Mouse (Mus musculus): ENCODE data around the gene Mroh3.

The Mroh3 gene

DNA sequence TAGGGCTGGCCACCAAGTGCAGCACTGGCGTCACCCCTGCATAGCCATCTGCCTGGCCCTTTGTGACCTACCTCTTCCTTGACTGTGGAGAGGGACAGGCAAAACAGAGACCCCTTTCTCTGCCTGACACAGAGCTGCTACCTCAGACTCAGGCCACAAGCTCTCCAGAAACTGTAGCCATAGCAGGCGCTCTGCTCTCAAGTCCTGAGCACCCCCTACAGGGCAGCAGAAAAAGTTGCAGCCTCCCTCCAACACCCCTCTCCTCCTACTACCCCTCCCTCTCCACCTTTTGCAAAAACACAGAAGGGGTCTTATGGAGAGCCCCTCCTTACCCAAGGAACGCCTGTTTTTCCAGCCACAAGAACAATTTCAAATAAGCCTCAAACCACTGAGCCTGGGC, at the start of gene Mroh3:
Mroh3 (minus strand) TSS at position 26 of the 400 bp plus-strand sequence.
- DNase-seq (ENCODE audit: low spot score), result peak; percentile 22

DNA sequence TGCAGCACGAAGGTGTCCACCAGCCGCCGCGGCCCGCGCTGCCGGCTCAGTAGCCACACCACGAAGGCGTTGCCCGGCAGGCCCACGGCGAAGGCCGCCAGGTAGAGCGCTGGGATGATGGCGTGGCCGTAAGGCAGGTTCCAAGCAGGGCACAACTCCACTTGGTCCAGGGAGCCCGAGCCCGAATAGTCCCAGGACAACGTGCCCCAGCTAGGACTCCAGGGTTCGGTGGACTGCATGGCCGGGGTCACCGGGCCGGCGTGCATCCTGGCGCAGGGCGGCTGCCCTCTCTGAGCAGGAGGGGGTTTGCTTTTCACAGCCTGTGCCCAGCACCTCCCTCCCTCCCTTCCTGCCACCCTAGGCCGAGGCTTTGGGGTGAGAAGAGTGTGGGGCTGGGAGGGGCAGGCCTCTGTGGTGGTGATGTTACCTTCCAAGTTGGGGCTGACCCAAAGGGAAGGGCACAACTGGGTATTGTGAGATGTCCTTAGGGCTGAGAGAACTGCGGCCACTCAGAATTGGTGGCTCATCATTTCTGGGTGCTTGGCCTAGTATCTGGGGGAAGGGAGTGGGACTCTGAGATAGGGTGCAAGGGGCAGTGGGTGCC, 48.1 kb upstream of the Mroh3 start, which contains the start of gene Gpr25:
Gpr25 (minus strand) TSS at position 239 of the 604 bp plus-strand sequence.
- no peak for DNase-seq (ENCODE audit: low spot score)

DNA sequence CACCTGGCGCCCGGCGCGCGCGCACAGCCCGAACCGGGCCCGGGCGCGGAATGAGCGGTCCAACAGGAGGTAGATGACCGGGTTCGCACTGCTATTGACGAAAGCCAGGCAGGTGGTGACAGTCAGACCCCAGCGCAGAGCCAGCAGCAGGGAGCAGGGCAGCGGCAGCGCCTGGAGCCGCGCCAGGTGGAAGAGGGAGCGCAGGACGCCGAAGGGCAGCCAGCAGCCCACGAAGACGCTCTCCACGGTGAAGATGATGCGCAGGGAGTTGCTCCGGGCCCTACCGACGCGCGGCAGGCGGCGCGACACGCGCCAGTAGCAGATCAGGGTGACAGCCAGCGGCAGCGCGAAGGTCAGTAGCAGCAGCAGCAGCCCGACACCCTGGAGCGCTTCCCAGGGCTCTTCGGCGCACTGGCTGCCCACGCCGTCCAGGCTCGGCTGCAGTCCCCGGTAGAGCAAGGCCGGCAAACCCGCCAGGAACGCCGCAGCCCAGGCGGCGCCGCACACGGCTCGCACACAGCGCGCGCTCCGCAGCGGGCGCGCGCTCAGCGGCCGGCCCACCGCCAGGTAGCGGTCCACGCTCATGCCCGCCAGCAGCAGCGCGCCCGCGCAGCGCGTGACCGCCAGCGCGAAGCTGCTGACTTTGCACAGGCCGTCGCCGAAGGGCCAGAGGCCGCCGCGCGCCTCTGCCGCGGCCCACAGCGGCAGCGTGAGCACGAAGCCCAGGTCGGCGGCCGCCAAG, 47.4 kb upstream of the Mroh3 start:
- DNase-seq (ENCODE audit: low spot score), result no peak

DNA sequence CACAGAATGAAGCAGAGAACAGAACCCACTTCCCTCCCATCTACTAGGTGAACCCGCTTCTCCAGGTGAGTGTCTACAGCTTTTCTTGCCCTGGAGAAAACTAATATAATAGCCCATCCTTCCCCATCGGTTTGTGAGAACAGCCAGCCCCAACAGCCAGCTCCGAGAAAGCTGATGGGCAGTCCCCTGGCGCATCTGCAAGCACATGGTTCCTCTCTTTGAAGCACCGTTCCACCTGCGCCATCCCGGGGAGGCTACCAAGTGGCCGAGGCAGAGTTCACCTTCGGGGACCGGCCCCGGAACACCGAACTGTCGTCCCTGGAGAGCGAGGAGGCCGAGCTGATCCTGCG, 46.9 kb upstream of the Mroh3 start:
- no peak for DNase-seq (ENCODE audit: low spot score)

DNA sequence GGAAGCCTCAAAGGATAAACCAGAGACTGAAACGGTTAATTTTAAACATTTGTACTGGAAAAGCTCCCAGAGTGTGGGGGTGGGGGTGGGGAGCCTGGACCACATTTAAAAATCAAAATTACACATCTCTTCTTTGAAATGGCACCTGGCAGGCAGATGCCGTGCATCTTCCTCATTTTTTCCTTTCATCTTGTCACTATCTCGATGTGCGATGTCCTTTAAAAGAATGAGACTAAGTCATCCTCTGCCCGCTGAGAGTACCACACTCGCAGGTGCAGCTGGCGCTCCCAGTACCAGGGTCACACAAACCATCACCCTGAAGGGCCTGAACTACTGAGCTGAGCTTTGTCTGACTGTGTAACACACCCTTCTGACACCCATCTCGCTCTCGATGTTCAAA, 45.9 kb upstream of the Mroh3 start:
- no peak for DNase-seq (ENCODE audit: low spot score)

DNA sequence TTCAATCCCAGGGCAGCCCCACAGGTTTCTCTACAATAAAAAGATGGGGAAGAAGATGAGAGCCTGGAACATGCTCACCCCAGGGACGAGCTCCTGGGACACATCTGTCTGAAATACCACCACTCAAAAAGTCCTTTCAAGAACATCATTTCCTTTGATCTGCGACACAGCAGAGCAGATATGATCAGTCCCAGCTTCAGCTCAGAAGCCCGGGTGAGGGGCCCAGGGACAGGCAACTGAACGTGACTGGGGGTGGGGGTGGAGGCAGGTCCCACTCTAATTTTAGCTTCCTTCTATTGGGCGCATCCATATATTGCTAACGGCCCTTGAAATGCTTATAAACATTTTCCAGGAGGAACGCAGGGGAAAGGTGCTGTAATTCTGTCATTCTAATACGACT, 43.0 kb upstream of the Mroh3 start:
- DNase-seq (ENCODE audit: low spot score), result no peak

DNA sequence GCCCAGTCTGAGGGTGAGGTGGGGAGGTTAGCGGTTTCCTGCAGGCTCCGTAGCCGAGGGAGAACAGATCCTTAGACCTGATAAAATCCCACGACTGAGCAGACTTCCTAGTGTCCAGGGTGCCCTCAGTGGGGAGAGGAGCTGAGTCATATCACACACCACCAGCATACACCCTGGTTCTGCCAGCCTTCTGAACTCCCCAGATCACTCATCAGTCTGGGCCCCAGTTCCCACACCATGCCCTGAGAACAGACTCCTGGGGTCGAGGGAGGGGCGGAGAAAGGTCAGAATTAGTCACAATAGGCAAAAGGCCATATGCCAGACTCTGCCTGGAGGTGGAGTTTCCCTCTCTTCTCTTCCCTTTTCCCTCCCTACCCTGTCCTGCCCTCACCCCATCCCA, 42.5 kb upstream of the Mroh3 start:
- DNase-seq (ENCODE audit: low spot score), result no peak

DNA sequence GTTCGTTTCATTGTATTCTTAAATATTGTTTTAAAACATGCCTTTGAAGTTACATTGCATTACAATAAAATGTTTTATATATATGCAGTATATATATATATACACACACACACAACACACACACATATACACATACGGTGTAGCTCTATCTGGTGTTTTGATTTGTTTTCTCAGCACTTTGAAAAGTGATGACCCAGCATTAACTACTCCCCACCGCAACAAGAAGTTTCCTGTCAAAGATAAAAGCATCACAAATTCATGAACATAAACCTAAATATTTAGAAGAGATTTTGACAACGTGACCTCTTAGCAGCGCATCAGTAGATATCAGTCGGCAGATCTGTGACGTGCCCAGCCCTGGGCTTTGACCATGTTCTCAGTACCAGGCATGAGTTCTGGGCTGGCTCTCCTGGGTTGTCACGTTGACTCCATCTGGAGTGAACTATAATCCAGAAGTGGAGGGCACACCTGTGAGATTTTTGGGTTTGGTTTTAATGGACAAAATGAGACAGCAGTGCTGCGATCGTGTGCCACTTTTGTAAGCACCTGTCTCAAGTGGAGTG, 42.0 kb upstream of the Mroh3 start:
- no peak for DNase-seq (ENCODE audit: low spot score)

DNA sequence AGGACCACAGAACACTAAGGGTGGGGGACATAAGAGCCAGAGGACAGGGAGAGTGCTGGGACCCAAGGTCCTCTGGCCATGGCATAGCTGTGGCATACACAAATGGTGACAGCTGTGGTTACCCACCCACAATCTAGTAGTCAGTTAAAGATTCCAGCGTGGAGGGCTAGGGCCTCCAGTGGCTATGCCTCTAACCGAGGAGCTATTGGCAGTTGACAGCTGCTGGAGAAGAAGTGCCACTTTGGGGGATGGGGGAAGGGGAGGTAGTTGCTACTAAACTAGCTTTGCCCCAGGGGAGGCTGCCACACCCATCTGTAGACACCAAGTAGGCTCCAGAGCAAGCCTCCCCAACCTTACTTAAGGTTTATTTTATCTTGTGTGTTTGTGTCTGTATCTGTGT, 40.8 kb upstream of the Mroh3 start:
- DNase-seq (ENCODE audit: low spot score), result no peak

DNA sequence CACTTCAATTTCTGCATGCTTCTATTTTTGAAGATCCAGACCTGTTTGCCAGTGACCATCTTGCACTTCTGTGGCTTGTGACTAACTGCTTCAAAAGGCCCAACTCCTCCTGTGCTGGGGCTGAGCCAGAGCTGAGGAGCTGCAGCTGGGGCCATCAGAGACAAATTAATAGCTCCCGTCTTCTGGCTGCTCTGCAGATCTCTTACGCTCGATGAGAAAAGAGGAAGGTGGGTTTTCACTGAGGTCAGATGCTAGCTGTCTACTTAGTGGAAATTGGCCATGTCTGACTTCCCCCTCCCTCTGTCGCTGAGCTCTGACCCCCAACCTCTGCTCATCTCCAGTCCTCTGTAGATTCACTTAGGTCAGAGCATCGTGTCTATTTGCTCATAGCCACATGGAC, 37.0 kb upstream of the Mroh3 start:
- no peak for DNase-seq (ENCODE audit: low spot score)

DNA sequence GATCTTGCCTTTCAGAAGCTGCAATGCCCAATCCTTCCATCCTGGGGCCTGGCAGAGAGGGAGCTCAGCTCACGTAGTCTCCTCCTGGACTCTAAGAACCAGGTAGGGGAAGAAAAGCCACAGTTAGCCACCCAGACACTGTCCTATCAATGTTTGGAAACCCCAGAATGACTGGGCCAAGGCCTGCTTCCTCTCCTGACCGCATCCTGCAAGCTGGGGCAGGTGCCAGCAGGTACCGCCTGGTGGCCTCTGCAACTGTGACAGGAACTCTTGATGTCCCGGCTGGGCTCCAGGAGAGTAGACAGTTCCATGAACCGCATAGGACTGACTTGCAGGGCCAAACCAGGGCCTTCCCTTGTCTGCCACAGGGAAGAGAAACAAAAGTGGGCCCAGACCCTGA, 34.8 kb upstream of the Mroh3 start:
- no peak for DNase-seq (ENCODE audit: low spot score)

DNA sequence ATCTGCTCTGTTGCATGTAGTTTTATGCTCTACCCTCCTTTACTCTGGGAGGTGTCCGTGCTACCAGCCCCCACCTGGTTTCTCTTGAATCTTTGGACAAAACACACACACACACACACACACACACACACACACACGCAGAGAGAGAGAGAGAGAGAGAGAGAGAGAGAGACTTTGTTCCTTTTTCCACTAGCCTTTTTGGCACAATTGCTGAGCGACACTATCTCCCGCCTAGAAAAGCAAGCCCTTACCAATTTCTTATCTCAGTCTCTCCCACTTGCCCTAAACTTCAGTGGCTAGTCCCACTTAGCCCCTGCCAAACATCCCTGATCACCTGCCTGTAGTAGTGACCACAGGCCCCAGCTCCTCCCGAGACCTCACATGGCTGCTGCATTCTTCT, 31.8 kb upstream of the Mroh3 start:
- DNase-seq (ENCODE audit: low spot score), result no peak

DNA sequence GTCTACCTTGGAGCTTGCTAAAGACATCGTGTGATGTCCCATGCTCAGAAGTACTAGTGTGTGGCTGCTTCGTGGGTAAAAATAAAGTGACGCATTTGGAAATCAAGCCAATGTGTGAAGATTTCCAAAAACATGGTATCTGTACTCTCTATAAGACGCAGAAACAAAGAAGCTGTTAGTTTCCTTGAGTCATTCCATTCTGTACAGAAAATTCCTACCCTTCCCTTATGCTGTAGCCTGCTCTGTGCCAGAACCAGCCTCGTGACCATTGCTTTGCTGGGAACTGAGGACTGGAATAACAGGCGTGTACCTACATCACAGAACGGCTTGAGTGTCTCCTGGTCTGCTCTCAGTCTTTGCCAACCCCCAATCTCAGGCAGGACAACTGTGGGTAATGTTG, 29.2 kb upstream of the Mroh3 start:
- no peak for DNase-seq (ENCODE audit: low spot score)

DNA sequence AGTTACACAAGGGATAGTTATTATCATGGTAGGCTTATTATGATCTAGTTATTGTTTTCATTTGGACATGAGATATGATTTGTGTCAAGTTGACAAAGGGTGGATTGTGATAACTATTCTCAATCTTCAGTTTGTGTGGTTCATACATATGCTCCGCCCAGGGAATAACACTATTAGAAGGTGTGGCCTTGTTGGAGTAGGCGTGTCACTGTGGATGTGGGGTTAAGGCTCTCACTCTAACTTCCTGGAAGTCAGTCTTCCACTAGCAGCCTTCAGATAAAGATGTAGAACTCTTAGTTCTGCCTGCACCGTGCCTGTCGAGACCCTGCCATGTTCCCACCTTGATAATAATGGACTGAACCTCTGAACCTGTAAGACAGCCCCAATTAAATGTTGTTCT, 25.9 kb upstream of the Mroh3 start:
- no peak for DNase-seq (ENCODE audit: low spot score)

DNA sequence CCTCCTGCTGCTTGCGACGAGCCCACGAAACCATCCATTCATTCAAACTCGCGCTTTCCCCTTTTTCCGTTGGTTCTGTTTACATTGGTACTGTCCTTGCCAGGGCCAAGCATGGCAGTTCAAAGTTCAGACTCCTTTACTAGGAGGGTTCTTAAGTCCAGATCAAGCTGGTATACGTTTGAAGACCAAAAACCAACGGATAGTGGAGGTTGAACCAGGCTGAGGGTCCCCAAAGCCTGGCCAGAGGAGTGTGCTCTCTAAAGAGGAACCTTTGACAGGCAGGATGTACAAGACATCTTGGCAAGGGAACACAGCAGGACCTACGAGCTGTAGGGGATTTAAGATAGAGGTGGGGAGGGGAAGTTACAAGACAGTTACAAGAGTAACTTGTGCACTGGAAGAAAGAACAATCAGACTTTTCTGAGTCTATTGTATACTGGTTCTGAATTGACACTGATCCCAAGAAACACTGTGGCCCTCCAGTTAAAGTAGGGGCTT, 22.0 kb upstream of the Mroh3 start:
- DNase-seq (ENCODE audit: low spot score), result no peak

DNA sequence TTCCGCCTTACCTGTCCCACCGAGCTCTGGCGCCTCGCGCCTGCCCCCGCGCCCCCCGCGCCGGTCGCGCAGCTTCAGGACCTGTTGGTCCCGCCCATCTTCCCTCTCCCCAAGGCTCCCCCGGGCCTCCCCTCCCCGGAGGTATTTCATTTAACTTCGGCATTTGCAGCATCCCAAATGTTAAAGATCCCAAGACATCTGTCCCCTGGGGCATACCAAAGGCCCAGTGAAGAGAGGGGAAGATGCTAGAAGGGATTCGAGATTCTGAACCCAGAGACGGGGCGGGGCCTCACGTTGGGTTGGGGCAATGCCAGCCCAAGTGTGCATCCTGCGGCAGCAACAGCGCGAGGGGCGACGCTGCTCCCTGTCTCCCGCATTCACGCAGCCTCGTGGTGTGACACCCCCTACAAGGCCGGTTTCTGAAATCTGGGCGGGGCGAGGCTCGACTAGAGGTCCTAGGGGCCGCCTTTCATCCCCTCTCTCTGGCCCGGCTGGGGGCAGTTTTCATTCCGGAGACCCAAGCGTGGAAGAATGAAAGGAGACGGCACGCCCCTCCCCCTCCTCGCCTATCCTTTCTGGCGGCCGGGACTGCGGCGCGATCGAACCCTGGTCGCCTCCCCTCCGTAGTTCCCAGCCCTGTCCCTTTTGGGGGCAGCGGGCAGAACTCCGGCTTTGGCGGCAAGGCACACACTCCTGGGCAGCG, 21.4 kb upstream of the Mroh3 start, which contains the start of gene Inava:
Inava (minus strand) TSS at position 373 of the 703 bp plus-strand sequence.
- no peak for DNase-seq (ENCODE audit: low spot score)

DNA sequence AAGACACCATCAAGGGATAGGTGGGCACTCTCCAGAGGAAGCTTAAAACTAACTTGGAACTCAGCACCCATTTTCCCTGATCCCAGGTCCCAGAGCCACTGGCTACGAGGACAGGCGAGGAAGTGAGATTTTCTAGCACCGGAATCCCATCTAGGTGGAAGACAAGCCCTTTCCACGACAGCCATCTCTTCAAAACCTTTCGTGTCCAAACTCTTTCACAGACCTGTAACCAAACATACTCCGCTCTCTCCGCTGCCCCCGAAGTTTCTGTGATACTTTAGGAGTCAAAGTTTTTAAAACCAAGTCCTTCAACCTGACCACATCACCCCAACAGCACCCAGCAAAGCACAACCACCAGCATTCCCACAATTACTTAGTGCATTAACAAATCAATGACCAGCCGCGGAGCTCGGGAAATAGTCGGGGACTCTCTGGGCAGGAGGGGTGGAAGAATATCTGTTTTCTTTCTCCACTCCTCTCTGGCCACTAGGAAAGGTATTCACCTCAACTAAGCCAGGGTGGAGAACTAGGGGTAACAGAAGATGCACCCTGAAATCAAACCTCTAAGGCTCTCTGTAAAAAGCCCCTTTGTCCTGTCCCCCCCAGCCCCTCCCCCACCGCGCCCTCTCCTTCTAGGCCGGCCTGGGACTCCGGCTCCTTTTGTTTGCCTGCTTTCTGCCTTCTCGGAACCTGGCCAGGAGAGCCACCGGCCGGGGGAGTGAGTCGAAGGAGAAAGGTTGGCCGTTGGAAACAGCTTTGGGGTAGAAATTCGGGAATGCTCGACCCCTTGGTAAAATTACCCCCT, 20.6 kb upstream of the Mroh3 start:
- DNase-seq (ENCODE audit: low spot score), result no peak

DNA sequence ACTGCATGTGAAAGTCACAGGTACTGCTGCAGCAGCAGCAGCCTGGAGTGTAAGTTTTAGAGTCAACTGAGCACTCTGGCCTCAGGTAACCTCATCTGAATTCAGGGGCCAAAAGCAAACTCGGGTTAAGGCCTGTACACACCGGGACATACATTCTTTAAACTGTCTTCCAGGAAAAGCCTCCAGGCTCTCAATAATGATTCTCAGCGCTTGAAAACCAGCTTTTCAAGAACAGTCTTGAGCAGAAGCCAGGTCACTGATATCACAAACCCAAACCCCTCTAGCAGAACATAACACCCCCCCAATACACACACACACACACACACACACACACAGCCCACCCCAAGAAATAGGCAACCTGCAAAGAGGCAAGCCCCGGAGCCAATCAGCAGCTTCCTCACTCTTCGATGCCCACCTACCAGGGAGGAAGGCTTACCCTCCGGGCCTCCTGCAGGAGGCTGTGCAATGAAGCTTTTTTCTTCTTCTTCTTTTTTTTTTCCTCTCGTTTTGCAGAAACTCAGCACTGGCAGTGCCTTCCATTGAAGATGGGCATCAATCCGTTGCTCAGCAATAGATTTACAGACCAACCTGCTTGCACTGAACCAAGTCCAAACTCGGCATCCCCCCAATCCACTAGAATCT, 19.8 kb upstream of the Mroh3 start:
- no peak for DNase-seq (ENCODE audit: low spot score)

DNA sequence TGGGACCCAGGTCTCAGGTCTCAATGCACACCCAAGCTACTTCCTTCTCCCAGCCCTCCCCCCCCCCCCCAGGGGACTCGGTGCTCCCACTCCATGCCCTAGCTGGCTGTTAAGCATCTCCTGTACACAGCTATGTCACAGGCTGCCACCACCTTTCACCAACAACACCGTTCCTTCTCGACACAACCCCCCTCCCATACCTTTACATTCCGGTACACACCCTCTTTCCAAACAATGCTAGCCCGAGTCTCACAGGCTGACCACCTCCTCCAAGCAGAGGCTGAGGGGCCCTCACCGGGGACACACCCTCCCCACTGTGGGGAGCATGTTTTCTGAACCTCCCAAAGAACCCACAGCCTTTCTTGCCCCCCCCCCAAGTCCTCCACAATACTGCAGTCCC, 19.0 kb upstream of the Mroh3 start:
- no peak for DNase-seq (ENCODE audit: low spot score)

DNA sequence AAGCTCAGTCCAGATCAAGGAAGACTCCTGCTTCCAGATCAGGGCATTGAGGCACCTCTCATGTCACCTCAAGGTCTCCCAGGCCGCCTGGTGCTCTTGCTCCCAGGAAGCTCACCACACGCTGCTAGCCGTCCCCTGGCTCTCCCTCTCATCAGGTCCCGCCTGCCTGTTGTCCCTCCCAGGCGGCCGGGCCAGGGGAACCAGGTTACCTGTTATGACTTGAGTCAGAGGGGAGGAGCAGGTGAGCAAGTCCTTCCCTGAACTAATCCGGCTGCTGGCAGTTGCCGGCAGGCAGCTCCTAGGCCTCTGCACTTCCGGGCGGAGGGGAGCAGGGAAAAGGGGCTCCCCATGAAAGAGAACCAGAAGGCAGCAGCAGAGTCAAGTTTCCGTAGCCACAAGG, 17.6 kb upstream of the Mroh3 start:
- no peak for DNase-seq (ENCODE audit: low spot score)

DNA sequence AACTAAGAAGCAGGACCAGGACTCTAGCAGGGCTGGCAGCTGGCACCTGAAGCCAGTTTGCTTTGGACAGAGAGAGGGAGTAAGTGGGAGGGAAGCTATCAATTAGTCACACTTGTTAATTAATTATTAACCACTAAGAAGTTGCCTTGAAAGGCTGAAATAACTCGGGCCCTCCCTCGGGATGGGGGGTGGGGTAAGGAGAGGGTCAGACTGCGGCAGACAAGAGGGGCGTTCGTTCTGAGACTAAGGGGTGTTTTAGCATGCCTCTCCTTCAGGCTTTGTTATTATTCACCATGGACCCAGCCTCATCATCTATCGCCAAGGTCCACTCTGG, 16.4 kb upstream of the Mroh3 start:
- no peak for DNase-seq (ENCODE audit: low spot score)

Measured in c-Kit-positive CD71-positive TER-119-positive erythroid progenitor cells, embryonic 14.5 days (primary cell).